Mouse (Mus musculus) central nervous system, embryonic 11.5 days (tissue): Measurements from ENCODE around the gene Etv3. TPM values are rescaled to one million over a fixed set of nuclear protein-coding genes. Genes with fewer than 3 reads are reported as not detected.

Source experiments
- polyA plus RNA-seq: library from polyadenylated mRNA; depleted of rRNA; stranded (reverse); fragments of >200 nt; gene quantifications from 2 replicates; pipeline ENCODE4 v1.2.3, GENCODE M21; 2012; rRNA removed

The Etv3 gene
- 12.4 and 12.7 TPM in 2 replicates for polyA plus RNA-seq

GRCm38 (mm10) chr3:87525043-87525836 lies at the start of gene Etv3:
TSS of gene Etv3 (plus strand) at chr3:87525407.

Other genes with a start within 250 kb of the Etv3 start
- gene Cd5l, start 167.5 kb upstream of the Etv3 start, polyA plus RNA-seq: 0.35 and 0.89 TPM in 2 replicates
- gene Fcrl1, start 149.0 kb upstream of the Etv3 start, polyA plus RNA-seq: 0.07 and 0.29 TPM in 2 replicates
- gene Fcrl5, start 89.6 kb upstream of the Etv3 start, polyA plus RNA-seq: not detected in 2 replicates
- 19.2 and 24.8 TPM in 2 replicates for gene Arhgef11, start 92.2 kb downstream of the Etv3 start, polyA plus RNA-seq
- gene Lrrc71, start 223.2 kb downstream of the Etv3 start, polyA plus RNA-seq: 0.40 and 0.42 TPM in 2 replicates